Mouse (Mus musculus): Measurements from ENCODE around the gene Ctrb1. TPM values are rescaled to one million over a fixed set of nuclear protein-coding genes. Genes with fewer than 3 reads are reported as not detected.

The Ctrb1 gene
- 0.41 TPM in 1 of 2 replicates, not detected in the other for total RNA-seq (2021)
- long read RNA-seq, experiment 1: 0 reads
- long read RNA-seq, experiment 2: 0 reads

DNA sequence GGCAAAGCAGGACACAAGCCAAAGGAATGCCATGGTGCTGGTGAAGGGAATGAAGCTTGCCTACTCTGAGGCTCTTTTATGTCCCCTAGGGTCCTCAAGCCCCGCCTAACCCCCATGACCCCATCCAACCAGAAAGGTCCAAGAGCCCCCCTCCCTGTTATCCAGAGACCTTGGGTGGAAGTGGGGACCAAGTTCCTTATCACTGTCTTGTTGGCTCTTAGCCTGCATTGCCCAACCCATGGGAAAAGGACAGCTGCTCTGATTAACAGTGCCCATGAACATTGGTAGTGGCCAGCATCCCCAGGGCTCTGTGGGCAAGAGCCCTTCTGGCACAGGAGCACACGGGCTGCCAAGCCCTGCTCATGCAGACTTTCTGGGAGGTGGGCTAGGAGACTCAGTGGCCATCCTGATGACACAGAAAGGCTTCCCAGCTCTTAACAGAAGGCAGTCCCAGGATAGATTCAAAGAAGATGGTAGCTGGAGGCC, at the start of gene Ctrb1:
Ctrb1 (minus strand) TSS at position 51 of the 486 bp plus-strand sequence.
- DNase-seq: no peak

DNA sequence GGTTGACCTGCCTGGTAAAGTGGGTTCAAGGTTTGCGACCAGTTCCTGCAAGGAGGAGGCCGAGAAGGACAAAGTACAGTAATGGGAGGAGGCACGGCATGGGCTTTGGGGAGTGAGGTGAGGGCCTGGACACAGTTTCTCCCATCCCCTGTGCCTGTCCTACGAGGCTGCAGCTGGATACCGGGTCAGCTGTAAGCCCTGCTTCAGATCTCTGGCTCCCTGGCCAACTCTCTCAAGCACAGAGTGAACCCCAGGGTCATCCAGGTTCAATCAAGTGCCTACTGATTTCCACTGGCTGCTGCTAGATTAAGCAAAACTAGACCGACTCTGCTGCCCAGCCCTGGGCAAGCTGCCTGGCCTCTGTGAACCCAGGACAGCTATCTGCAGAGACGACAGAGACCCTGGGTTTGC, 49.5 kb upstream of the Ctrb1 start:
- no peak for DNase-seq

DNA sequence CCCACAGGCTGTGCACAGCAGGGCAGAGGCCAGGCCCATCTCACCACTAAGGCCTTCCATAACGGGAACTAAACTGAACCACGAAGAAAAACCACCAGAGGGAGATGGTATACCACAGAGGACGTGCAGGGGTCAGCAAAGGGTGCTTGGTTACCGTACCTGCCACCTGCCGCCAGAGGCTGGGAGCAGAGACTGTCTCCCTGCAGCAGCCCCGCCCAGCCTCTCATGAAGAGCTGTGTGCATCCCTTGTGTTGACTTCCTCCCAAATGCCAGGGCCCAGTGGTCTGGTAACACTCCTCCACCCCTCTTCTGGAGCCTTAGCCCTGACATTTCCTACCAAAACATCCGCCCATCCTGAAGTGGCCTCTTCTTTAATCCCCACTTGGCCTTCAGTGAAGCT, 48.8 kb upstream of the Ctrb1 start:
- no peak for DNase-seq

DNA sequence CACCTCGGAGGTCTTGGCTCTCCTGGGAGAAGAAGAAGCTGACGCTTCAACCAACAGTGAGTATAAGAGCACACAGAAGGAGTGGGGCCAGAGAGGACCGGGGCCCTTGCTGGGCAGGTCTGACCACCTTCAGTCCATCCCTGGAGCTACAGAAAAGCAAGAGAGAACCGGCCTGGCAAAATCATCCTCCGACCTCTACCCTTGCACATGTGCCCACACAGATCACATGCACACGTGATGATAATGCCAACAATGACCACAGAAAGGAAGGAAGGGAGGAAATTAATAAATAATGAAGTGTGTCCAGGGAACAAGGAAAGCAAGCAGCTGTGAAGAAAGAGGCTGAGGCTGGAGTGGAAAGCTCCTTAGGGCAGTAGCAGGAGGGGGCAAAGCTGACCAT, 48.1 kb upstream of the Ctrb1 start:
- no peak for DNase-seq

DNA sequence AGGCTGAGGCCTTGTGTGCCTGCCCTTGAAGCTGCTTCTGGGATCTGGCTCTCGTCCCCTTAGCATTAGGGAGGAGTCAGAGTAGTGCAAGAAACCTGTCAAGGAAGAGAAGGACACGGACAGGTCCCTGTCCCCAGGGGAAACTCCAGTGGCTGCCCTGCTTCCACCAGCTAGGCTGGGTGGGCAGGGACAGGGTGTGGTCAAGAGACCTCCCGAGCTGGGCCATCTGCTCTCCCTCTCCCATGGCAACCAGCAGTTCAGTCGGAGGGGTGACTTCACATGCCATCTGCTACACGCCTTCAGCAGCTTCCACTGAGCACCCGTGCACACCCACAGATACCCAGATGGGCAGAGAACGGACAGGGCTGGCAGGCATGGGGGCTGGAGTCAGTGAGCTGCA, 45.5 kb upstream of the Ctrb1 start:
- DNase-seq: no peak

DNA sequence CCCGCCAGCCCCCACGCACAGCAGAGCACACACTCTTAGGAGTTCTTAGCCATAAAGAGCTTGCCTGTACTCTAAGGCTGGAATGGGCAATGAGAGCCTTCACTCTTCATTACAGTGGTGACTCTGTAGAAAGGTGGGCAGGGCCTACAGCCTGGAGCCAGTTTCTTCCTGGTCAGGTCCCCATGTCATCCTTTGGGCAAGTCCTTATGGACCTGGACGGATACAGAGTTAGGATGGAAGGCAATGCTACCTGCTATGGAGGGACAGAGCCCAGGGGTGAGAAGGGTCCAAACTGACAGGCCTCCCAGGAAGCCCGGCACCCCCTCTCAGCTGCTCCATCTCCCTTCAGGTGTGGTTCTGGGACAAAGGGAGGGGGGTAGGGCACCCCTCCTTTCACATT, 45.0 kb upstream of the Ctrb1 start:
- DNase-seq: no peak

DNA sequence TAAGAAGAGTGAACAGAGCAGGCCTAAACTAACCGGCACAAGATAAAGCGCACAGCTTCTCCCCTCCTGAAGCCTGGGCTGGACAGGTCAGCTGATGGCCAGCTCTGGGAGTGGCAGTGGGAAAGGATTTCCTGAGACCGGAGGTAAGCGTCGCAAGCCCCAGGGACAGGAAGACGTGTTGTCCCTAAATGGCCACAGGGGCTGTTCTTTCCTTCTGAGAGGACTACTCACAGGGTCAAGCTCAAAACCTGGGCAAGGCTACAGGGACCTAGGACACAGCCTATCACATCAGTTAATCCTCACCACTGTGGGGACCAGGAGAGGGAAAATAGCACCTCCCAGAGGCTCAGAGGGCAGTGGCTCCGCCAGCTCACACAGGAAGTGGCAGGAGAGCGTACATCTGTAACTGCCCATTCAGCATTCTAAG, 44.5 kb upstream of the Ctrb1 start:
- DNase-seq: peak; percentile 57

DNA sequence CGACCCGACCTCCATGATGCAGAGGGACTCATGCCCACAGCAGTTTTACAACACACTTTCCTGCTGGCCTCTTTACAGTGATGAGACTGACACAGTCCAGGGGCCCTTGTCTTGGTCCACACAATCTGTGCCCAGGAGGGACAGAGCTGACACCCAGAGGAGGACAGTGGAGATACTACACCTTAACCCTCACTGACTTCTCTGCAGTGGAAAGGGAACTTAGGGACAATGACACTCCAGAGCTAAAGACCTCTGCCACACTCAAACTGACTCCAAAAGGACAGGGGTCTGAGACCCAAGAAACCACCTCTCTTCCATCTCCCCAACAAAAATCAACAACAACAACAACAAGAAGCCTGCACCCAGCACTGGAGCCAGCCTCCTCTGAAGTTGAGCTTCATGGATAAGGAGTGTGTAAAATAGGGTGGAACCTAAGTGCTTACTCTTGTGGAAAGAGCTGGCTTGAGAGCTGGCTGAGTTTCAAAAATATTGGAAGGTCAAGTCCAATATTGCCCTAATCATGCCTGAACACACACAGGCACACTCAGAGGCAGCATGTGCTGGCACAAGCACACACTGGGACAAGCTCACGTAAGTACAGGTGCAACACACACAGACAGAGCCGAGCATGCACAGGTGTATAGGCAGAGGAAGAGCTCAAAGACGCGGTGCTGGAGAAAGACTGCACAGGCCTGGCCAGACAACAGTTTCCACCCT, 43.6 kb upstream of the Ctrb1 start:
- peak; percentile 26 for DNase-seq

DNA sequence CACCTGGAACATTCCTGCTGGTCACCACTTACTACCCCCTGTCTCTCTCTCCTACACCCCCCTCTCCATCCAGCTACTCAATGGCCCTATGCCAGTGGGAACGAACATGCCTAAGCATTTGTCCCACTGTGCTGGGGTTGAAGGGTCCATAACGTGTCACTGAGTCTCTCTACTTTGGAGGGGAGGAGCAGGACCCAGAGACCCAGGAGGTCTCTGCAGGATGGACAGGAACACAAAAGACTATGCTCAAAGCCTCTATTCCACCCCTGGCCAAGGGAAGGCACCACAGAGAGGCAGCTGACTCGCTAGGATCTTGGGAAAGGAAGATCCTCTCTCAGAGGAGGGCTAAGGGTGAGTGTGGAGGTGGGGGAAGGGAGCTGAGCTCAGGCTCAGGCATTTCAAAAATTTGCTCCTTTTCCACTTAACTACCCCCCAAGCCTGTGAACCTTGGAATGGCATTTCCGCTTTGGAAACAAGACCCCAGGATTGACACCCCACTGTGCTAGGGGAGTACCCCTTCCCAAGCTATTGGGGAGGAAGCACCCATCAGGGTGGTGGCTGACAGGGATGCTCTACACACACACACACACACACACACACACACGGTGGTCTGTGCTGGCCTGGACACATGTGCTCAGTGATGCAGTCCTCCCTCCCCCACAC, 42.9 kb upstream of the Ctrb1 start:
- peak; percentile 7 for DNase-seq

DNA sequence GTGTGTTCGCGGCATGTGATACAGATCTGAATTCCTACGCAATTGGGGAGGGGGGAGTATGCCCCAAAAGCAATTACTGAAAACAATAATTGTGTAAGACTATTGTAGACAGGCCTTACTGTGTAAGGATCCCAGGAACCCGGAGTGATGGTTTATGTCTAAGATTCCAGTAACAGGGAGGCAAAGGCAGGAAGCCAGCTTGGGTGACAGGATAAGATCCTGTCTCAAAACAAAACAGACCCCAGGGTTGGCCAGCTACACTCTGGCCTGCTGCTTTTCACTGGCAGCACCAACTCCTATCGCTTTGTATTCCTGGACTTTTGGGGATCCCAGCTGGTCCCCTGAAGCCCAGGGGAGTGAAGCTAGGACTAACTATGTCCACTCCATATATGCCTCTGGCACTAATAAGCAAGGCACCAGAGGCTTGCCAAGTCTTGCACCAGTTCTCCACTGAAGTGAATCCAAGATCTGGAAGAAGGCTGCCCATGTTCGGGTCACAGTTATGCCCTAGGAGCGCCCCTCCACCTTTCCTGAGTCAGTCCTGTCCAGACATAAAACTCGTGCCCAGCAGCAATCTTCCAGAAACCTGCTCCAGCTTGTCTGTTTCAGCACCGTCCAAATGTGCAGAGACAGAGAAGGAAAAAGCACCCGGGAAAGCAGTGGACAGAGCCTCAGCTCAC, 41.7 kb upstream of the Ctrb1 start:
- DNase-seq: peak; percentile 56

DNA sequence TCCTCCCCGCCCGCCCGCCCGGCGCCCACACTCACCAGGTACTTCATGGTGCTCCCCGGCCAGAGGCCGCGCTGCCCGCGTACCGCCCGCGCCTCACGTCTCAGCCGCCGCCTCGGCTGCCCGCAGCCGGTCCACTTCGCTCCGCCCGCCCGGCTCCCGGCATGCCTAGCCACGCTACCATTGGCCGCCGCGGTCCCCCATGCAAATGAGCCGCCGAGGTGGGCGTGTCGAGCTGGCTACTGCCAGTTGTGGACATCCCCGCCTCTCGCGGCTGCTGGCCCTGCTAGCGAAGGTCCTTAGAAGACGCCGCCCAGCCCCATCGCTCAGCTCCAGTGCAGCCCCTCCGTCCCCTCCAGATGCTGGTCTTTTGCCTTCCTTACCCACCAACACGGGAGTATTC, 41.2 kb upstream of the Ctrb1 start:
- DNase-seq: peak; percentile 99

DNA sequence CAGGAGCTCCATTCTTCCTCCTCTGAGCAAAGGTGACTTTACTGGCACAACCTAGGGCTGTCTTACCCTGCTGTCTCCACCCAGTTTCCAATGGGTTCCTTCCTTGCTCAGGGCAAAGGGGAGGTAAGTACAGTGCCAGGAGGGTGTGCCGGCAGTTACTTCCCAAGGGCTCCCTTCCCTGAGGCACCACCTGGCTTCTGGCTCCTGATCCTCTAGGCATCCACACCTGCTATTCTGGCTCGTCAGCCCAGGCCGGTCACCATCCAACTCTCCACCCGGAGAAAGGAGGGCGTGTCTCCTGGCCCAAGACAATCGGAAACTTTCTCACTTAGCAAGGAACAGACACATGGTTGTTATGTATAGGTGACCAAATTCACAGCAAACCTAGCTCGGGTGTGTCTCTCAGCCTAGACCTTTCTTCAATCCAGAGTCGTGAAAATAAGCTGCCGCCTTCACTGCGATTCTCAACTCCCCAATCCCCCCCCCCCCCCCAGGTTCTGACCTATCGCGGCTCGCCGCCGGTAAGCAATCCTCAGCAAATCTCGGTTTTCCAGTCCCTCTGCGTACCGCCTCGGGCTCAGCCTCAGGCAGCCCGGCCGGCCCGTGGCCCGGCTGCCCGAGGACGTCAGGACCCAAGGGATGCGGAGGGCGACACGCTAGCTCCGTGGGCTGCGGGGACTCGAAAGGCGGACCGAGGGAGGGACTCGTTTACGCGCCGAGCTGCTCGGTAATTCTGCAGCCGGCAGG, 40.6 kb upstream of the Ctrb1 start:
- no peak for DNase-seq

DNA sequence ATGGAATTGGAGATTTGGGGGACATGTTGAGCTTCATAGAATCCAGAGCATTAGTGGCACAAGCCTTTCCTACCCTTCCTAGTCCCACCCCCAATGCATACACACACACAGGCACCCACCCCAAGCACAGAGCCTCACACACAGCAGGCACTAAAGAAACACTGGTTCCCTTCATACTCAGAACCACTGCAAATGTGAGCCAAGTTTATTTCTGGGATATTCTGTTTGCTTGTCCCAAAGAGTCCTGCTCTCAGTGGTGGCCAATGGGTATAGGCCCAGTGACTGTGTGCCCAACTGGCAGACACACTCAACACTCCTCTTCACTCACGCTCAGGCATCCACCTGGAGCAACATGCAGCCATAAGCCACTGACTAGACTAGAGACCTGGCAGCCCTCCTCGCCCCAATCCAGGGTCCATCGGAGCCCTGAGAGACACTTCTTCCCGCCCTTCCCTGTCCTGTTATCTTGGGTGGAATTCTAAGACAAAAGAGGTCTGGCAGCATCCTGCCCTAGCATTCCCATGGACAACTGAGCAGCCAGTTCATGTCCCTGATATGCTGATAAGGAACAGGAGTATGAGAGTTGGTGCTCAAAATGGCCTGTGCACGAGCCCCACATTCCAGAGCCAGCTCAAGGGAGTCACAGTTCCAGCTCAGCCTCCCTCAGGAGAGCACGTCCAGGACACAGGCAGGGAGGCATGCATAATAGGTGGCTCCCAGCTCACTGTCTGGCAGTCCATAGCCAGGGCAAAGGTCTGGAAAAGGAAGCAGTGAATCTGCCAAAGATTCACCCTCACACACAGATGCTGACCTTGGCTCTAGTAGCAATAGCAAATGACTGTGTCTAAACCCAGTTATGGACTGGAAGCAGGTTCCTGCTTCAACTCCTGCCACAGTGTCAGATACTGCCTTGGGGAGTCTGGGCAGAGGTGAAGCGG, 38.7 kb upstream of the Ctrb1 start:
- DNase-seq: peak; percentile 79

DNA sequence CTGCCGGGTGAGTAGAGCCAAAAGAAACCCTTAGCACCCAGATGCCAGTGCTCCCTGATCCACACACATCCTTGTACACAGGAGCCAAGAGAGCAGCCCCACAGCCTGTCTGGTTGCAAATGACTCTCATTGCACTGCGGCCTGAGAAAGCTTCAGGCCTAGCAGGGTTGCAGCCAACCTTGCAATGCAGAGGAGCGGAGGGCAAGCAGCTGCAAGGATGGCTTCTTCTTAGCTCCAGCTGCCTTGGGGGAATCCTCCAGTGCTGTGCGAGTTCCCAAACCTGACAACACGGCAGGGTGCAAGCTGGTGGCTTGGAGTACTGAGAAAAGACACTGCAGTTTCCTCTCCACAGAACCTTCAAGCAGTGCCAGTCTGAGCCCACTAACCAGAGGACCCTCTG, 37.7 kb upstream of the Ctrb1 start:
- no peak for DNase-seq

DNA sequence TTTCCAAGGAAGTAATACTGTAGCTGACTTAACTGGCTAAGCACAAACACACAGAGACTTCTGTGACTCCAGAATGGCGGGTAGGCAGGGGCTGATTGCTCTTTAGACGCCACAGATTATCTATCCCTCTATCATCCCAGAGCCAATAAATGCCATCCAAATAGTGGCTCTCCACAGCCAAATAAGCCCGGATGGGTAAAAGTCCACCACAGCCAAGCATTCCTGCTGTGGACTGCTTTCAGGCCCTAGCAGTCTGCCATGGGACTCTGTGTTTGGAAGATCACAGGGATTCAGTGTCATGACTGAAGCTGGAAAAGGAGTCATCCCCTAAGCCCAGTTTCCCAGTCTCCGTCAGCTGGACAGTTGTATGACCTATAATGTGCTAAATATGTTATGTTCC, 36.7 kb upstream of the Ctrb1 start:
- no peak for DNase-seq

DNA sequence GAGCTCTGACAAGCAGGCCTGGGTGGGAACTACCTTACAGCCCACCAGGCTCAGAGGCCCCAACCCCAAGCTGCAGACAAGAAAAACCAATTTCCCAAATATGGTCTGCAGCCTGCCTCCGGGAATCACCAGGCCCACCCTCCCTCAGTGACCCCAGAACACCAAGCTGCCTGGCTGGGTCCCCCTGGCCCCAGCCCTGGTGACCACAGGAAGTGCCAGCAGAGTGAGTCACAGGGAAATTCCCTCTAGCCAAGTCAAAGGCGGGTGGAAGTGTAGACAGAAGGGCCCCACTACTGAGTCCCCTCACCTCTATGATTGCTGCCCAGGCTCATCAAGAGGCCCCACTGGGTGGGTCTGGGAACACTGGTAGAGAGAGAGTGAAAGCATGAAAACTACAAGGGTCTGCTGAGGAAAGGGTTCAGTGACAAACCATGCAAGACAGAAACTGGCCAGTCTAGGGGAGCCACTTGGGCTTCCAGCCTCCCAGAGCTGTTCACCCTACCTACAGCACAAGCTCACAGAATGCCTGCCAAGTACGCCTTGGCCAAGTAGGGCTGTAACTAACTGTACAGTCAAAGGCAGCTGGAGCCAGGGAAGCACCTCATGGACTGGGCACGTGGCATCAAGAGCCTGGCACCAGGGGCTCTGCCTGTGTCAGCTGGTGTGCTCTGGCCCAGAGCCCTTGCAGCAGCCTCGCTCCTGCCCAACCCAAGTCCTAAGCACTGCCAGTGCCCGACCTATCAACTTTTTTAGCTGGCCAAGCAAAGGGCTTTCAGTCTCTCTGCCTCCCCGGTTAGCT, 35.5 kb upstream of the Ctrb1 start:
- DNase-seq: peak; percentile 91

DNA sequence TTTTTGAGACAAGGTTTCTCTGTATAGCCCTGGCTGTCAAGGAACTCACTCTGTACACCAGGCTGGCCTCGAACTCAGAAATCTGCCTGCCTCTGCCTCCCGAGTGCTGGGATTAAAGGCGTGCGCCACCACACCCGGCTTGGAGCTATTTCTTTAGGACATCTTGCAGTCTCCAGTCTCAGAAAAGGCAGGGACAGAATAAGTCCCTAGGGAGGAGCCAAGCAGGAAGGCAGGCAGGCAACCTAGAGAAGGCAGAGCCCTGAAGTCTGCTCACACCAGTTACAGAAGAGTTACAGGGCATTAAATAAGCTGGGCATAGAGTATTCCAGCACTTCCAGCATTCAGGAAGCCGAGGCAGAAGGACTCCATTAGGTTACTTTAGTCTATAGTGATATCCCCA, 34.5 kb upstream of the Ctrb1 start:
- no peak for DNase-seq

DNA sequence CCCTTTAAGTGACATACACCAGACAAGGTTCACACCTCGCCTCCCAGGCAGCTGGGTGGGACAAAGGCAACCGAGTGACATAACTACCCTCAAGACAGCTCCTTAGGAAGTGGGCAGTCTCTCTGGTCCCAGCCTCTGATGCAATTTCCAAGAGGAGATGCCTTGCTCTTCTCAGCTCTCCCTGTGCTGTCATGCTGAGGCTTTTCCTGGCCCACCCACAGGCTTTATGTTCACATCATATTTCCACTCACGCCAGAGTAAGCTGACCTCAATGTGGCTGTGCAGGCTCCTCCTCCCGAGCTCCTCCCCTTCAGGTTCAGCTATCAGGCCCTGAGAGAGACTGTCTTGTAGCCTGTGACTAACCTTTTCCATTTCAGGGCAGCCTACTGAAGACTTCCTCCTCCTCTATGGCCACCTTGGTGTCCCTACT, 29.3 kb upstream of the Ctrb1 start:
- no peak for DNase-seq

DNA sequence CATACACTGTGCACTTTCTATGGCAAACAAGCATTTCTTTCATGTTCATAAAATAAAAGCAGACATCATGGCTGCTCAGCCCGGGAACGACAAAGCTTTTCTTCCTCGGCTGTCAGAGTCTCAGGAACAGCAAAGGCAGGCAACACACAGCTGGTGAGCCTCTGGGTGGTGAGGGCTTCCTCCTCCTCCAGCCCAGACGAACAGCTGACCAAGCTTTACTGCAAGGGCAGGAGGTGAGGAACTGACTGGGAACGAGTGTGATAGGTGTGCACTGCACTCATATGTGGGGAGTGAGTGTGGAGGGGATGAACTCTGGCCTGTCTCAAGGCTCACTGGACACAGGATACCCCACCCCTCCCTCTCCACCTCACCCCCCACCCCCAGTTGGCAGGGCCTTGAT, 28.1 kb upstream of the Ctrb1 start:
- peak; percentile 3 for DNase-seq

DNA sequence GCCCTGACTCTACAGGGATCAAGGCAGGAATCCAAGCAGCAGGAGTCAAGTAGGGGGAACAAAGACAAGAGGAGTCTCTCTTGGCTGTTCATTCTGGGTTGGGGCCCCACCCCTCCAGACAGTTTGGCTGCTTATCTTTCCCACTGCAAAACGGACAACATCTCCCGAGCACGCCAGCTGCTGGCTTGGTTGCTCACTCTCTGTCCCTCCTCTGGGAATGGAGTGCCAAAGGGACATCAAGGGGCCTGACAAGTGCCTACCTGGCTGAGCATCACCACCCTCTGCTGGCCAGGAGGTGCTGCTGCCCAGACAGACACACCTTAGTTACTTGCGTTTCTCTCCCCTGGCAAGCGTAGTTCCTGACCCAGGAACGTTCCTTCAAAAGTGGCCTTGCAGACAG, 27.1 kb upstream of the Ctrb1 start:
- peak; percentile 44 for DNase-seq

DNA sequence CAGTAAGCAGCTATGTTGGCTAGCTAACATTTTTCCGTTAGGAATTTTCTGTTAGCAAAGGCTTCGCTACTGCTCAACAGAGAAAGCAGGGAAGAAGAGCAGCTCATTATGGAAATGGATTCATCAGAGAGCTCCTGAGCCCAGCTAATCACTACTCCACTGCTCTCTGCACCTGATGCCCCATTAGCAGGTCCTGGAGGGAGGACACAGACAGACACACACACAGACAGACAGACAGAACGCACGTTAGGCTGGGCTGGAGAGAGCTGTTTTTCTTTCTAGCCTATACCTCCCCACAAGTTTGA, 26.6 kb upstream of the Ctrb1 start:
- no peak for DNase-seq

All from adrenal gland, postnatal 14 days (tissue).